Mouse (Mus musculus): ENCODE results near the gene Slco2a1. TPM values are rescaled to one million over a fixed set of nuclear protein-coding genes. Genes with fewer than 3 reads are reported as not detected.

The Slco2a1 gene
- total RNA-seq, 2 experiments from 2014 or later, result 7.0 to 8.6 TPM

DNA sequence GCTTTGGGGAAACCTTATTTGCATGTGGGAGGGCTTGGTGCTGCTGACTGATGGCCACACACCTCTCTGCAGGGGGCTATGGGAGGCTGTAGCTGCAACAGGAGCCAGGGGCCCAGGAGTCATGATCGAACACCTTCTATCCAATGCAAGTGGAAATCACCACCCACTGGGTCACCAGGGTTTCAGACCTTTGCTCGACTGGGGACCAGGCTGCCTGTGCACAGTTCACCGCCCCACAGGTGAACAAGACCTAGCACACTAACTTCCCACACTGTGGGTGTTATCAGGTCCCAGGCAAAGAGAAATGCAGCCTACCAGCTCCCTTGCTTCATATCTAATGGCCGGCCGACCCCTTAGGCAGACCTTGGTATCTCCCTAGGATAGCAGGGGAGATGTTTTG lies 8.1 kb upstream of the Slco2a1 start:
- DNase-seq, result no peak
- intact Hi-C loops (cut with DNase I), result no loop called here

- DNase-seq, result no peak
- intact Hi-C loops (cut with DNase I), result no loop called here
Observed at GRCm38 (mm10) chr9:102981791-102982190, 6.7 kb upstream of the Slco2a1 start.

DNA sequence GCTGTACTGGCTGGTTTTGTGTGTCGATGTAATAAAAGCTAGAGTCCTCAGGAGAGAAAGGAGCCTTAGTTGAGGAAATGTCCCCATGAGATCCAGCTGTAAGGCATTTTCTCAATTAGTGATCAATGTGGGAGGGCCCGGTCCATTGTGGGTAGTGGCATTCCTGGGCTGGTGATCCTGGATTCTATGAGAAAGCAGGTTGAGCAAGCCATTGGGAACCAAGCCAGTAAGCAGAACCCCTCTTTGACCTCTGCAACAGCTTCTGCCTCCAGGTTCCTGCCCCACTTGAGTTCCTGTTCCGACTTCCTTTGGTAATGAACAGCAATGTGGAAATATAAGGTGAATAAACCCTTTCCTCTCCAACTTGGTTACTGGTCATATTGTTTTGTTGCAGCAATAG lies 6.1 kb upstream of the Slco2a1 start:
- intact Hi-C loops (cut with DNase I), result no loop called here
- no peak for DNase-seq

GRCm38 (mm10) chr9:102985111-102985510 lies 3.4 kb upstream of the Slco2a1 start:
- no peak for DNase-seq
- intact Hi-C loops (cut with DNase I), result no loop called here

DNA sequence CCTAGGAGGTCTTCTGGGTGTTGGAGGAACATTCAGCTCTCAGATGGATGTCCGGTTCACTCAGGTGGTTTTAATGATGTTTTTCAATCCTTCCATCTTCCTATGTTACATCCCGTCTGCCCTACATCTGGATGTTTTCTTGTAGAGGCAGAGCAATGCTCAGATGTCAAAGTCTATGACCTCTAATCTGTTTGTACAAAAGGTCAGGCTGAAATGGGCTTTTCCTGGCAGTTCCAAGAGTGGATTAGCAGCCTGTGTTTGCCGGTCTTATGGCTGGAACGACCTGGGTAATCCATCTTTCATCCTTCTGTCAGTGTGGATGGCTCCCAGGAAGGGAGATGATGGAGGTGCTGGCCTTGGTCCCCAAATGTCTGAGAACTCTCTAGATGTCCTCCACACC lies 2.6 kb upstream of the Slco2a1 start:
- DNase-seq, result no peak
- intact Hi-C loops (cut with DNase I), result no loop called here

DNA sequence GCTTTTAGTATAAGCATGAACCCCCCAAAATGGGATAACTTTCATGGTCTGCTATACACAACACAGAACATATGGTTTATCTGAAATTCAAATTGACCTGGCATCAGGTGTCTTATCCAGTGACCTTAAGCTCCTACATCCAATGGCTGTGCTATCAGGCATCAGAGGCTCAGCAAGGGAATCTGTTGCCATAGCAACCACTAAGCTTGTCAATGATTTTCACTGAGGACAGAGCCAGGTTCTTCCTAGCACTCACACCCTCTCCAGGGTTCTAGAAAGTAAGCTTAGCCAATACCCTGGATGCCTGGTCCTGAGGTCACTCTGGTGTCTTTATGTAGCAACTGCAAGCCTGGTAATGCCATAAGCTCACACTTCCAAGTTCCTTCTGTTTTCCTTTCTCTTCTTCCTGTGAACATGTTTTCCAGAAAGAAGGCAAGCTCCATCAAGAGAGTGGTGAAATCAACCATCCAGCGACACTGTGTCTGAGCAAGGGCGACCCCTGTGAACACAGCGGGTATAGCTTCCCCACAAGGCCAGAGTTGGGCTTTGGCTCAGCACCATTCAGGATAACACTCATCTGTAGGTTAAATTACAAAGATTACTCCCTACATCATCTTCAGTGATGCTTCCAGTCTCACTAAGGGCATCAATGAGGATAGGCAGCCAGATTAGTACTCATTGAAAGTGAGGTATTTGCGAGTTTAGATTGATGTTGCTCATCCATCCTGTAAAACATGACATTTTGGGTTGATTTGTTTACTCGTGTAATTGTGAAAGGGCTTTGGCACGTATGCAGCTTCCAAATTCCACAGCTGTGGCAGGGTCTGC lies 2.0 kb downstream of the Slco2a1 start:
- no peak for DNase-seq
- intact Hi-C loops (cut with DNase I), result no loop called here

- DNase-seq, result no peak
- intact Hi-C loops (cut with DNase I), result no loop called here
Observed at GRCm38 (mm10) chr9:102991134-102991406, 2.6 kb downstream of the Slco2a1 start.

GRCm38 (mm10) chr9:102992877-102993276 lies 4.4 kb downstream of the Slco2a1 start:
- intact Hi-C loops (cut with DNase I), result no loop called here
- DNase-seq, result peak; percentile 25 to 38

DNA sequence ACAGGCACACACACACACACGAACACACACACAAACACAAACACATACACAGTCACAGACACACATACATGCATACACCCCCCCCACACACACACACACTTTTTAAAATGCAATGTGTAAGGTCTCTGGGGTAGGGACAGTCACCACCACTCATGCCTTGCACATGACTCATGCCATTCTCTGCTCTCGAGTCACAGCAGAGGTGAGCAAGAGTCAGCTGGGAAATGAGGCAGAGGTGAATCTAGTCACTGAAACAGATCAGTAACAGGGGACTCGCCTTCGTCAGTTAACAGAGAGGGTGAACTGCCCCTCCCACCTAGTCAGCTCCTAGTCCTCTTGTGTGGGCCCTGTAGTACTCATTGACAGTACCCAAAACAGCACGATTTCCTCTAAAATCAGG lies 5.3 kb downstream of the Slco2a1 start:
- no peak for DNase-seq
- intact Hi-C loops (cut with DNase I), result no loop called here

DNA sequence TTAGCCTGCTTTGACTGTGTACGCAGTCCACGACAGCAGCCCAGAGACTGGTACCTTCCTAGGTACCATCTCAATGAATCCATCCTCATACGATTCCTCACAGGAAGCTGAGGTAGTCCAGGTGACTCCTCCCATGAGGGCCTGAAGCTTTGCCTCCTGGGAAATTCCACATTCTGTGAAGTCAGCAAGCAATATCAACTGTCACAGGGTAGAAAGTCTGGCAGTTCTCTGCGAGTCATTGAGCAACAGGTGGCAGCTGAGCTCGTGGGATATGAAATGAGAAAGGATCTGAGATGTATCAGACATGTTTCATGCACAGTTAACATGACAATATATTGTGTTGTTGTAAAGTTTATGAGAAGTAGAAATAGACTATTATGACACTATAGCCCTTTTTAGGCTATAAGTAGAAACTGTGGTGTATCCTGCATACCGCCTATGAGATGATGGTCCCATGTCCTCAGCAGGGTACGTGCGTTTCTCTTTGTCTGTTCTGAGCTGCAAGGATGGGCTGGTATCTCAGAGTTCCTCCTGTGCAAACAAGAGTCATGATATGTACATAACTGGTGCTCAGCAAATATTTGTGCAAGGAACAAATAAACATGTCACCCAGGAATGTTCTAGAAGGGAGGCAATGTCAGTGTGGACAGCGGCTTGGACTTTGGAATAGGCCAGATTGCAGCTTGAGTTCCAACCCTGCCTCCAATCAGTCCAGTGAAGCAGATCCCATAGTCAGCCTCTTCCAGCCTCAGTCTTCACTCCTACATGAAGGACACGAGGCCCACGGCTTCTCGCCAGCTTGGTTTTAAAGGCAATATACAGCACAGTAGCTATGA lies 7.5 kb downstream of the Slco2a1 start:
- no peak for DNase-seq
- intact Hi-C loops (cut with DNase I), result no loop called here

GRCm38 (mm10) chr9:103000384-103000783 lies 11.9 kb downstream of the Slco2a1 start:
- intact Hi-C loops (cut with DNase I), result no loop called here
- DNase-seq, result no peak

- intact Hi-C loops (cut with DNase I), result no loop called here
- no peak for DNase-seq
Observed at GRCm38 (mm10) chr9:103004343-103004742, 15.8 kb downstream of the Slco2a1 start.

DNA sequence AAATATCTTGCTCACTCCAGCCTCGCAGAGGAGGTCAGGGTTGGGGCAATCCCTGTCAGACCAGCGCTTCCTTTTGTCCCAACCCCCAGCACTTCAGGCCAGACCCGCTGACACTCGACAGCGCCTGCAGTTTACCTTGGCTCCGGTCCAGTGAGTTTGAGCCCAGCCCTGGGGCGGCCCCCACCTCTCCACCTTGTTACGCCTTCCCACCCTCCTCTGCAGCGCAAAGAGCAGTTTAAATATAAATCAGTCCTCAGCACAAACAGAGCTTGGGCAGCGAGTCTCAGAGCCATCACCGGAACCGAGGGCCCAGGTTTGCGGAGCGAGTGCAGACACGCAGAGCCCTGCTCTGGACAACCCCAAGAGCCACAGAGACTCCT lies 19.2 kb downstream of the Slco2a1 start:
- DNase-seq, result peak; percentile 63 to 64
- intact Hi-C loops (cut with DNase I), result loop anchor here (5.0 kb wide), 1 partner anchor 85 kb away; no protein-coding TSS in a partner anchor

- peak; percentile 22 to 26 for DNase-seq
- intact Hi-C loops (cut with DNase I), result loop anchor here (5.0 kb wide), 1 partner anchor 84 kb away; no protein-coding TSS in a partner anchor
Observed at GRCm38 (mm10) chr9:103008079-103008855, 19.8 kb downstream of the Slco2a1 start.

GRCm38 (mm10) chr9:103010161-103010560 lies 21.6 kb downstream of the Slco2a1 start:
- intact Hi-C loops (cut with DNase I), result no loop called here
- no peak for DNase-seq

- peak; percentile 62 to 64 for DNase-seq
- intact Hi-C loops (cut with DNase I), result no loop called here
Observed at GRCm38 (mm10) chr9:103013366-103013765, 24.9 kb downstream of the Slco2a1 start.

DNA sequence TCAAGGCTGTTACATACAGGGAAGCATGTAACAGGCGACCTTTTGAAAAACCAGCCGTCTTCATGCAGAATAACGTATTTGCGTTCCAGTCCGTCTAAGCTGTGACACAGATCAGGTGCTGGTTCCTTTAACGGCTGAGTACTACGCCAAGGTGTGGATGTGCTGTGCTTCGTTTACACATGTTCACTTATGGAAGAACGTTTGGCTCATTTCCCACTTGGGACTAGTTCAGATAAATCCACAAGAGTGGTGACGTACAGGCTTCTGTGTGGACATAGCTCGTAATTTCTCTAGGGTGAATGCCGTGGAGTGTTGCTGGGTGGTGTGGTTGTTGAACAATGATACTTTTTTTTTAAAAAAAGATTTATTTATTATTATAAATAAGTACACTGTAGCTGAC lies 26.2 kb downstream of the Slco2a1 start:
- DNase-seq, result no peak
- intact Hi-C loops (cut with DNase I), result no loop called here

GRCm38 (mm10) chr9:103024116-103024515 lies 35.6 kb downstream of the Slco2a1 start:
- intact Hi-C loops (cut with DNase I), result no loop called here
- DNase-seq, result no peak

DNA sequence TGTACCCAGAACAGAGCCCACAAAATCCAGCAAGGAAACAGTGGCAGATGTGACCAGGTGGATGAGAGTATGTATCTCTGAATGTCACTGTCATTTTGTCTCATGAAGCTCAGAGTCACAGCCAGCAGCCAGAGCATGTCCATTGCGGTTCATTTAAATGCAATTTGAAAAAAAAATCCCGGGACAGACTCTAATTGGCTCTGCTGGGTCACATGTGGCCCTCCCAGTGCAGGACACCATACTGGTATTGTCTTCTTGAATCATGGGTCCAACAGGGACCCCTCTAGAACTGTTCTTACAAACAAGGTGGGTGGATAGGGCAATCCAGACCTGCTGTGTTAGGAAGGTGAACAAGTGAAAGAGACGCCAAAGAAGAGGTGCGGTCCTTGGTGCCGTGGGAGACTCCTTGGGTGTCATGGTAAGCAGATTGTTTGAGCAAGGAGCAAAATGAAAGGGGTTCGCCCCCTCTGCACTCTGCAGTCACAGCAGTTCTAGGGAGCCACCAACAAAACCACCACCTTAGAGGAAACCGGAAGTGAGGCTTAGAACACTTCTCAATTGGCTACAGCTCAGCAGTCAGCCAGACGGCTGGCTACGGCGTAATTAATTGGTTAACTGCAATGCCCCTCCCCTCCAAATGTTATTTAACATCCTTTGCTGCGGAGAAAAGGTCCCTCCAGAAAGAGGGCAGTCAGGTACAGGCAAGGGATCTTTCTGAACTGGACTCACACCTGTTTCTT lies 38.8 kb downstream of the Slco2a1 start:
- intact Hi-C loops (cut with DNase I), result no loop called here
- no peak for DNase-seq

GRCm38 (mm10) chr9:103029012-103029411 lies 40.5 kb downstream of the Slco2a1 start:
- no peak for DNase-seq
- intact Hi-C loops (cut with DNase I), result no loop called here
